Mouse (Mus musculus): ENCODE measurements at regions not wholly inside any gene's neighbourhood (a gene's known extent, or its start where the extent isn't known, plus 50 kb on each side); places are given as distances from the start of the nearest gene placed in this dataset.

GRCm38 (mm10) chr9:41508746-41509145 is 347.2 kb upstream of the Ubash3b start:
- Histone ChIP-seq H3K4me3 (replicated peaks; ENCODE audit: control insufficient read depth, low read depth, low read length) (no peak overlapping the region), H3K4me1 (ENCODE audit: control insufficient read depth, insufficient read depth, low read length) (no peaks in the 10 kb centered on the region), H3K27ac (ENCODE audit: control insufficient read depth, insufficient read depth, low read depth, low read length, poor library complexity) (no peak overlapping the region)
- TF ChIP-seq CTCF (IDR thresholded peaks at IDR 0.05; ENCODE audit: control insufficient read depth, insufficient read depth, low read length): no peak
- TF ChIP-seq POLR2A (IDR thresholded peaks at IDR 0.05; ENCODE audit: borderline replicate concordance, control insufficient read depth, low read depth, low read length): no peak
- 85% methylated on average over 5 of the region's 5 CpGs for WGBS

- 61% methylated on average over 5 of the region's 5 CpGs for WGBS
- TF ChIP-seq POLR2A (IDR thresholded peaks at IDR 0.05; ENCODE audit: borderline replicate concordance, control insufficient read depth, low read depth, low read length) (no peak), CTCF (IDR thresholded peaks at IDR 0.05; ENCODE audit: control insufficient read depth, insufficient read depth, low read length) (no peak)
- Histone ChIP-seq H3K27ac (ENCODE audit: control insufficient read depth, insufficient read depth, low read depth, low read length, poor library complexity) (no peak overlapping the region), H3K4me1 (ENCODE audit: control insufficient read depth, insufficient read depth, low read length) (no peaks in the 10 kb centered on the region), H3K4me3 (replicated peaks; ENCODE audit: control insufficient read depth, low read depth, low read length) (no peak overlapping the region)
These were observed 336.8 kb upstream of the Ubash3b start for GRCm38 (mm10) chr9:41498326-41498725.

- TF ChIP-seq CTCF (IDR thresholded peaks at IDR 0.05; ENCODE audit: control insufficient read depth, insufficient read depth, low read length) (no peak), POLR2A (IDR thresholded peaks at IDR 0.05; ENCODE audit: borderline replicate concordance, control insufficient read depth, low read depth, low read length) (no peak)
- 78% methylated on average over 3 of the region's 3 CpGs for WGBS
These were observed 328.6 kb upstream of the Ubash3b start for GRCm38 (mm10) chr9:41490112-41490511.

GRCm38 (mm10) chr9:41488046-41488445 is 326.5 kb upstream of the Ubash3b start:
- WGBS: 66% methylated on average over 2 of the region's 2 CpGs
- Histone ChIP-seq H3K4me1 (ENCODE audit: control insufficient read depth, insufficient read depth, low read length) (no peaks in the 10 kb centered on the region), H3K4me3 (replicated peaks; ENCODE audit: control insufficient read depth, low read depth, low read length) (no peak overlapping the region), H3K27ac (ENCODE audit: control insufficient read depth, insufficient read depth, low read depth, low read length, poor library complexity) (no peak overlapping the region)
- TF ChIP-seq CTCF (IDR thresholded peaks at IDR 0.05; ENCODE audit: control insufficient read depth, insufficient read depth, low read length): no peak
- no peak for TF ChIP-seq POLR2A (IDR thresholded peaks at IDR 0.05; ENCODE audit: borderline replicate concordance, control insufficient read depth, low read depth, low read length)

More at GRCm38 (mm10) chr9:41490112-41490511, 328.6 kb upstream of the Ubash3b start:
- Histone ChIP-seq H3K27ac (ENCODE audit: control insufficient read depth, insufficient read depth, low read depth, low read length, poor library complexity) (no peak overlapping the region), H3K4me3 (replicated peaks; ENCODE audit: control insufficient read depth, low read depth, low read length) (no peak overlapping the region), H3K4me1 (ENCODE audit: control insufficient read depth, insufficient read depth, low read length) (no peaks in the 10 kb centered on the region)

GRCm38 (mm10) chr9:41483218-41483617 is 321.7 kb upstream of the Ubash3b start:
- H3K4me1 ChIP-seq (ENCODE audit: control insufficient read depth, insufficient read depth, low read length): no peaks in the 10 kb centered on the region
- 78% methylated on average over 3 of the region's 3 CpGs for WGBS
- no peak overlapping the region for H3K27ac ChIP-seq (ENCODE audit: control insufficient read depth, insufficient read depth, low read depth, low read length, poor library complexity)
- TF ChIP-seq CTCF (IDR thresholded peaks at IDR 0.05; ENCODE audit: control insufficient read depth, insufficient read depth, low read length) (no peak), POLR2A (IDR thresholded peaks at IDR 0.05; ENCODE audit: borderline replicate concordance, control insufficient read depth, low read depth, low read length) (no peak)
- H3K4me3 ChIP-seq (replicated peaks; ENCODE audit: control insufficient read depth, low read depth, low read length): no peak overlapping the region

GRCm38 (mm10) chr9:41481611-41482266 is 320.2 kb upstream of the Ubash3b start:
- H3K4me1 ChIP-seq (ENCODE audit: control insufficient read depth, insufficient read depth, low read length): no peaks in the 10 kb centered on the region
- no peak overlapping the region for H3K4me3 ChIP-seq (replicated peaks; ENCODE audit: control insufficient read depth, low read depth, low read length)
- WGBS: 77% methylated on average over 6 of the region's 6 CpGs
- TF ChIP-seq CTCF (IDR thresholded peaks at IDR 0.05; ENCODE audit: control insufficient read depth, insufficient read depth, low read length): no peak
- TF ChIP-seq POLR2A (IDR thresholded peaks at IDR 0.05; ENCODE audit: borderline replicate concordance, control insufficient read depth, low read depth, low read length): no peak
- no peak overlapping the region for H3K27ac ChIP-seq (ENCODE audit: control insufficient read depth, insufficient read depth, low read depth, low read length, poor library complexity)

- no peak overlapping the region for H3K27ac ChIP-seq (ENCODE audit: control insufficient read depth, insufficient read depth, low read depth, low read length, poor library complexity)
- no peak overlapping the region for H3K4me3 ChIP-seq (replicated peaks; ENCODE audit: control insufficient read depth, low read depth, low read length)
- WGBS: 51% methylated on average over 13 of the region's 13 CpGs
- no peak for TF ChIP-seq POLR2A (IDR thresholded peaks at IDR 0.05; ENCODE audit: borderline replicate concordance, control insufficient read depth, low read depth, low read length)
- TF ChIP-seq CTCF (IDR thresholded peaks at IDR 0.05; ENCODE audit: control insufficient read depth, insufficient read depth, low read length): no peak
- H3K4me1 ChIP-seq (ENCODE audit: control insufficient read depth, insufficient read depth, low read length): no peaks in the 10 kb centered on the region
These were observed 318.6 kb upstream of the Ubash3b start for GRCm38 (mm10) chr9:41479854-41480749.

- TF ChIP-seq CTCF (IDR thresholded peaks at IDR 0.05; ENCODE audit: control insufficient read depth, insufficient read depth, low read length) (no peak), POLR2A (IDR thresholded peaks at IDR 0.05; ENCODE audit: borderline replicate concordance, control insufficient read depth, low read depth, low read length) (no peak)
- no peak overlapping the region for H3K27ac ChIP-seq (ENCODE audit: control insufficient read depth, insufficient read depth, low read depth, low read length, poor library complexity)
- WGBS: 36% methylated on average over 5 of the region's 5 CpGs
- H3K4me3 ChIP-seq (replicated peaks; ENCODE audit: control insufficient read depth, low read depth, low read length): no peak overlapping the region
- no peaks in the 10 kb centered on the region for H3K4me1 ChIP-seq (ENCODE audit: control insufficient read depth, insufficient read depth, low read length)
These were observed 317.6 kb upstream of the Ubash3b start for GRCm38 (mm10) chr9:41479085-41479484.
